Comparison of ENCODE assay signal across 24 mouse cellular contexts in the genomic region with DNA sequence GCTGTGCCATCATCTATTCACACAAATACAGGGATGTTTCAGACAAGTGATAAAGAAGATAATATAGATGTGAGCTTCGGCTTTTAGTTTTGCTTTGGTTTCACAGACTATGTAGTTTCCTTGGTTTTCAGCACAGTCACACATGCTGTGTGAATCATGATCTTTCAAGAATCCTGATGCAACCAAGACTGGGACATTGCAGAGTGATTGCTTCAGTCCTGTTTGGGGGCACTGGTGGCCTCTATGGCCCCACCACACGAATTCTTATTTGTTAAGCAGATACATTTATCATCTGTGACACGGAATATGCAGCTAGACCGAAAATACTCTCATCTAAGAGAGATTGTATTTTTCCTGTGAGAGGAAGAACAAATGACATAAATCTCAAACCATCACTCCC.
A peak's percentile ranks its signal among the peaks of the same experiment; 100 is the strongest.
DNase-seq lines count a peak whose midpoint lies in the region; ATAC-seq and TF ChIP-seq lines count a peak whose summit lies in the region.
"Had no signal": no experiment of that assay in that cellular context is flagged by ENCODE, and none has a peak within 500 bp of the region (broad histone marks: within the 10 kb centered on the region; RNA-seq: fewer than 3 reads in every experiment).

No protein-coding gene starts in this region.

- no peak overlapping the region for H3K4me2 ChIP-seq in myocyte (ENCODE audit: low read depth)
- no peak overlapping the region for H3K4me2 ChIP-seq in forebrain, embryonic 13.5 days
- H3K4me2 ChIP-seq in kidney, embryonic 15.5 days, result no peak overlapping the region

- H3K36me3 ChIP-seq in myocyte (ENCODE audit: control insufficient read depth, insufficient read depth), result no peaks in the 10 kb centered on the region
- H3K36me3 ChIP-seq in heart, embryonic 10.5 days, result no peaks in the 10 kb centered on the region
- H3K36me3 ChIP-seq in forebrain, embryonic 13.5 days (ENCODE audit: poor library complexity, severe bottlenecking), result no peaks in the 10 kb centered on the region
- H3K36me3 ChIP-seq in hindbrain, embryonic 10.5 days, result no peaks in the 10 kb centered on the region
- H3K36me3 ChIP-seq in kidney, embryonic 15.5 days, result no peaks in the 10 kb centered on the region
- H3K36me3 ChIP-seq: G1E had no signal

- DNase-seq in 3T3-L1 (ENCODE audit: low read depth, low spot score), result peak; percentile 16
- DNase-seq in 416B (ENCODE audit: low read depth), result peak; percentile 10
- DNase-seq in heart, embryonic 10.5 days (ENCODE audit: low spot score), result no peak
- DNase-seq in hindbrain, embryonic 10.5 days (ENCODE audit: low spot score), result no peak
- DNase-seq: adrenal gland, adult 2 months; adrenal gland, adult 8-10 months; adrenal gland, postnatal 10 days; adrenal gland, postnatal 14 days; adrenal gland, postnatal 25 days; adrenal gland, postnatal 36 days; B cell, adult 2 months; cerebellum, adult 11 months; cerebellum, adult 11-12 months; cerebellum, adult 18-20 months; cerebellum, adult 2 months had no signal

- TF ChIP-seq POLR2A in embryonic fibroblast, embryonic 13.5 days (IDR thresholded peaks at IDR 0.05; ENCODE audit: low read depth, low read length), result no peak
- TF ChIP-seq POLR2A in myocyte (IDR thresholded peaks at IDR 0.05; ENCODE audit: insufficient read length, low read depth), result no peak

- 72% methylated on average over 4 of the region's 4 CpGs for WGBS in heart, embryonic 10.5 days
- 91% methylated on average over 4 of the region's 4 CpGs for WGBS in forebrain, embryonic 13.5 days
- 90% methylated on average over 4 of the region's 4 CpGs for WGBS in hindbrain, embryonic 10.5 days
- WGBS in kidney, embryonic 15.5 days, result 53% methylated on average over 4 of the region's 4 CpGs

- H3K27me3 ChIP-seq in myocyte (ENCODE audit: control insufficient read depth, insufficient read depth, insufficient read length), result no peaks in the 10 kb centered on the region
- no peaks in the 10 kb centered on the region for H3K27me3 ChIP-seq in heart, embryonic 10.5 days (ENCODE audit: insufficient read depth, poor library complexity, severe bottlenecking)
- H3K27me3 ChIP-seq in forebrain, embryonic 13.5 days, result no peaks in the 10 kb centered on the region
- no peaks in the 10 kb centered on the region for H3K27me3 ChIP-seq in hindbrain, embryonic 10.5 days (ENCODE audit: insufficient read depth, poor library complexity, severe bottlenecking)
- no peaks in the 10 kb centered on the region for H3K27me3 ChIP-seq in kidney, embryonic 15.5 days
- H3K27me3 ChIP-seq: CH12.LX, Patski had no signal

- H3K9me3 ChIP-seq in heart, embryonic 10.5 days, result no peaks in the 10 kb centered on the region
- H3K9me3 ChIP-seq in forebrain, embryonic 13.5 days (replicated peaks), result no peaks in the 10 kb centered on the region
- H3K9me3 ChIP-seq in hindbrain, embryonic 10.5 days, result no peaks in the 10 kb centered on the region
- no peaks in the 10 kb centered on the region for H3K9me3 ChIP-seq in kidney, embryonic 15.5 days (replicated peaks)
- H3K9me3 ChIP-seq: G1E had no signal

- no peak overlapping the region for H3K4me3 ChIP-seq in embryonic fibroblast, embryonic 13.5 days (ENCODE audit: insufficient read depth, low read length)
- H3K4me3 ChIP-seq in myocyte, result no peak overlapping the region
- no peak overlapping the region for H3K4me3 ChIP-seq in heart, embryonic 10.5 days
- no peak overlapping the region for H3K4me3 ChIP-seq in forebrain, embryonic 13.5 days
- H3K4me3 ChIP-seq in hindbrain, embryonic 10.5 days, result no peak overlapping the region
- H3K4me3 ChIP-seq in kidney, embryonic 15.5 days (replicated peaks), result no peak overlapping the region

- H3K9ac ChIP-seq in forebrain, embryonic 13.5 days, result no peak overlapping the region
- no peak overlapping the region for H3K9ac ChIP-seq in kidney, embryonic 15.5 days

- no peak for ATAC-seq in forebrain, embryonic 13.5 days
- ATAC-seq in kidney, embryonic 15.5 days (replicated peaks; ENCODE audit: low FRiP score), result no peak
- ATAC-seq: activated CD4-positive, CD25-positive, alpha-beta regulatory T cell, adult 4 months; CD4-positive, CD25-positive, alpha-beta regulatory T cell, adult 4 months; Patski had no signal

- no peak overlapping the region for H3ac ChIP-seq in myocyte (ENCODE audit: control insufficient read depth, insufficient read length)

- no peaks in the 10 kb centered on the region for H3K4me1 ChIP-seq in embryonic fibroblast, embryonic 13.5 days (ENCODE audit: control insufficient read depth, insufficient read depth, low read length)
- no peaks in the 10 kb centered on the region for H3K4me1 ChIP-seq in heart, embryonic 10.5 days
- no peaks in the 10 kb centered on the region for H3K4me1 ChIP-seq in forebrain, embryonic 13.5 days
- peaks cover 5% of the 10 kb centered on the region; the same call in 1 of the 2 replicates for H3K4me1 ChIP-seq in hindbrain, embryonic 10.5 days (replicated peaks)
- H3K4me1 ChIP-seq in kidney, embryonic 15.5 days, result no peaks in the 10 kb centered on the region

- peak overlapping the region; percentile 25; the same call in 1 of the 2 replicates for H3K27ac ChIP-seq in embryonic fibroblast, embryonic 13.5 days (ENCODE audit: insufficient read depth, low read length)
- no peak overlapping the region for H3K27ac ChIP-seq in heart, embryonic 10.5 days
- no peak overlapping the region for H3K27ac ChIP-seq in forebrain, embryonic 13.5 days
- H3K27ac ChIP-seq in hindbrain, embryonic 10.5 days, result no peak overlapping the region
- no peak overlapping the region for H3K27ac ChIP-seq in kidney, embryonic 15.5 days

- no peaks in the 10 kb centered on the region for H3K79me2 ChIP-seq in myocyte (ENCODE audit: control insufficient read depth, insufficient read depth)

- no peak for TF ChIP-seq CTCF in embryonic fibroblast, embryonic 13.5 days (IDR thresholded peaks at IDR 0.05; ENCODE audit: borderline replicate concordance, insufficient read depth, low read length)

TF ChIP-seq in myocyte, 11 proteins besides CTCF, POLR2A, EP300 and RAD21:
- no peak for TF ChIP-seq REST (IDR thresholded peaks at IDR 0.05; ENCODE audit: insufficient read depth, insufficient read length)
- TF ChIP-seq MYOG (IDR thresholded peaks at IDR 0.05; ENCODE audit: control insufficient read depth in 1 of 3, insufficient read depth in 1 of 3, insufficient read length in 2 of 3, low read depth in 2 of 3), result no peak
- peak; percentile 96 for TF ChIP-seq CEBPB (IDR thresholded peaks at IDR 0.05; ENCODE audit: insufficient read depth, poor library complexity, severe bottlenecking)

Comparison
In these comparisons a context has a peak if more than half of its experiments do, and no peak if none do; other contexts are left out.
1. DNase-seq: peak in 3T3-L1 (single experiment) and 416B (single experiment); none in heart, embryonic 10.5 days (single experiment) and hindbrain, embryonic 10.5 days (single experiment).